ENCODE assay signal across 23 mouse cellular contexts in the genomic region with DNA sequence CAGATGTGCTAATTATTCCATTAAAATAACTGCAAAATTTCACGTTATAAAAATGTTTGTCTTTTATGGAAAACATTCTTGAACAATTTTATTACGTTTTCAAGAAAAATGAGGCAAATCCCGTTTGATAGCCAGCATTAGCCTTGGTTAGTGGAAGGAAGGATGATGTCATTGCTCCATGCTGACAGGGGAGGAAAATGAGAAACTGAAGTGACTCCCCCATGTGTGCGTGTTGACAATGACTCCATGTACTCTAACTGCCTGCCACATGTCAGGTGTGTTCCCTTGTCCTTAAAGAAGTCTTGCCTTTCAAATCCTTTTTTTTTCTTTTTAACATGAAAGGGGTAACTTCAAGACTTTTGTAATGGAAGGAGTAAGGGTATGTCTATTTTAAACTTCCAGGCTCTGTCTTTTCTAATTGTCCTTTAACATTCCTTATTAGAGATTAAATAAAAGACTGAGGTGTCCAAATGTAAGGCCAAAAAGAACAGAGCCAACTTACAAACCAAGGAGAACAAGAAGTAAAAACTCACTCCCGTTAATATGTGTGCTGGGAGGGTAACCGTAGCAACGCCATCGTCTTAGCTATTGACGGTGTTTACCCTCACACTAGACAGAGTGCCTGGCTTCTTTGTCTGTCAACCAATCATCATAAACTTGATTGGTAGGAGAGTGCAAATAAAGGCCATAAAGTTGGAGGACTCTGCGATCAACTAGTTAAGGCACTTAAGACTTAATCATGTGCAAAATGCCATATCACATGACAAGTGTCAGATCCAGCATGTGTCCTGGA.
DNase-seq lines count a peak whose midpoint lies in the region; ATAC-seq and TF ChIP-seq lines count a peak whose summit lies in the region.
"Had no signal": no experiment of that assay in that cellular context is flagged by ENCODE, and none has a peak within 500 bp of the region (broad histone marks: within the 10 kb centered on the region; RNA-seq: fewer than 3 reads in every experiment).

No protein-coding gene starts in this region.

- intact Hi-C loops in heart, postnatal 10 days (cut with DNase I): no loop called here

- 74% methylated on average over 10 of the region's 10 CpGs for WGBS in heart, embryonic 11.5 days (ENCODE audit: insufficient replicate concordance)
- WGBS in intestine, embryonic 14.5 days: 62% methylated on average over 10 of the region's 10 CpGs
- 44% methylated on average over 10 of the region's 10 CpGs for WGBS in intestine, postnatal 0 days

- H3K27me3 ChIP-seq in heart, embryonic 11.5 days (ENCODE audit: control insufficient read depth, insufficient read depth, low read length): no peaks in the 10 kb centered on the region
- H3K27me3 ChIP-seq in intestine, embryonic 14.5 days (replicated peaks; ENCODE audit: control insufficient read depth, insufficient read depth, low read length): no peaks in the 10 kb centered on the region
- no peaks in the 10 kb centered on the region for H3K27me3 ChIP-seq in intestine, postnatal 0 days (replicated peaks; ENCODE audit: control insufficient read depth, insufficient read depth, low read length)
- H3K27me3 ChIP-seq: embryonic facial prominence, embryonic 15.5 days; hindbrain, embryonic 12.5 days; limb, embryonic 12.5 days; liver, embryonic 13.5 days; midbrain, embryonic 12.5 days had no signal

- no peak overlapping the region for H3K9ac ChIP-seq in heart, embryonic 11.5 days (ENCODE audit: low read depth, low read length)
- no peak overlapping the region for H3K9ac ChIP-seq in intestine, embryonic 14.5 days (ENCODE audit: low read length)
- H3K9ac ChIP-seq in intestine, postnatal 0 days (ENCODE audit: low read depth, low read length): no peak overlapping the region
- H3K9ac ChIP-seq: embryonic facial prominence, embryonic 15.5 days; hindbrain, embryonic 12.5 days; limb, embryonic 12.5 days; liver, embryonic 13.5 days; lung, embryonic 14.5 days; midbrain, embryonic 12.5 days had no signal

- no peak overlapping the region; the same call in 1 of the 2 replicates for H3K4me2 ChIP-seq in heart, embryonic 11.5 days
- no peak overlapping the region for H3K4me2 ChIP-seq in intestine, embryonic 14.5 days (ENCODE audit: low read length)
- no peak overlapping the region for H3K4me2 ChIP-seq in intestine, postnatal 0 days (replicated peaks; ENCODE audit: low read depth)
- H3K4me2 ChIP-seq: embryonic facial prominence, embryonic 15.5 days; hindbrain, embryonic 12.5 days; limb, embryonic 12.5 days; liver, embryonic 13.5 days; lung, embryonic 14.5 days; midbrain, embryonic 12.5 days had no signal

- ATAC-seq in heart, embryonic 11.5 days (replicated peaks; ENCODE audit: insufficient number of reproducible peaks, low FRiP score, low TSS enrichment): no peak
- 0 out of 2 replicates have a peak, but pooled peaks have one; percentile 29 for ATAC-seq in intestine, embryonic 14.5 days (replicated peaks; ENCODE audit: low FRiP score, low TSS enrichment, low read depth)
- ATAC-seq in intestine, postnatal 0 days: no peak

- no peak for DNase-seq in heart, postnatal 10 days
- no peak for DNase-seq in intestine, embryonic 14.5 days (ENCODE audit: low spot score)
- DNase-seq in 416B (ENCODE audit: low read depth): peak; percentile 33
- DNase-seq in R1 (ENCODE audit: low read depth, low spot score): peak; percentile 34
- DNase-seq in layer of hippocampus, postnatal 14 days (ENCODE audit: low spot score in 2 of 2): no peak
- DNase-seq: adrenal gland, postnatal 10 days; cerebellum, adult 11 months; cerebellum, postnatal 10 days; gastrocnemius, postnatal 36 days; kidney, adult 8-10 months; kidney, postnatal 25 days; layer of hippocampus, adult 9-11 months; liver, embryonic 13.5 days; lung, postnatal 36 days; right cerebral cortex, postnatal 14 days had no signal

- H3K36me3 ChIP-seq in heart, embryonic 11.5 days (ENCODE audit: control insufficient read depth, insufficient read depth, low read length): no peaks in the 10 kb centered on the region
- H3K36me3 ChIP-seq in intestine, embryonic 14.5 days (ENCODE audit: control insufficient read depth, insufficient read depth, low read length): no peaks in the 10 kb centered on the region
- no peaks in the 10 kb centered on the region for H3K36me3 ChIP-seq in intestine, postnatal 0 days (ENCODE audit: control insufficient read depth, insufficient read depth)
- H3K36me3 ChIP-seq: embryonic facial prominence, embryonic 15.5 days; hindbrain, embryonic 12.5 days; limb, embryonic 12.5 days; liver, embryonic 13.5 days; midbrain, embryonic 12.5 days had no signal

- no peaks in the 10 kb centered on the region for H3K9me3 ChIP-seq in heart, embryonic 11.5 days (replicated peaks; ENCODE audit: control insufficient read depth, low read length)
- H3K9me3 ChIP-seq in intestine, embryonic 14.5 days (ENCODE audit: control insufficient read depth, low read length): no peaks in the 10 kb centered on the region
- H3K9me3 ChIP-seq in intestine, postnatal 0 days (ENCODE audit: control insufficient read depth): no peaks in the 10 kb centered on the region
- H3K9me3 ChIP-seq: embryonic facial prominence, embryonic 15.5 days; hindbrain, embryonic 12.5 days; limb, embryonic 12.5 days; liver, embryonic 13.5 days; midbrain, embryonic 12.5 days had no signal

- TF ChIP-seq CTCF in intestine, postnatal 0 days (IDR thresholded peaks at IDR 0.05; ENCODE audit: low read depth): no peak

- peaks cover 43% of the 10 kb centered on the region for H3K4me1 ChIP-seq in heart, embryonic 11.5 days (ENCODE audit: control insufficient read depth, insufficient read depth, low read length)
- peaks cover 18% of the 10 kb centered on the region for H3K4me1 ChIP-seq in intestine, embryonic 14.5 days (replicated peaks; ENCODE audit: control insufficient read depth, insufficient read depth, low read length)
- no peaks in the 10 kb centered on the region for H3K4me1 ChIP-seq in intestine, postnatal 0 days (replicated peaks; ENCODE audit: control insufficient read depth, insufficient read depth, low read length)

- H3K4me3 ChIP-seq in heart, embryonic 11.5 days (ENCODE audit: low read depth, low read length): no peak overlapping the region
- no peak overlapping the region for H3K4me3 ChIP-seq in intestine, embryonic 14.5 days (ENCODE audit: low read depth, low read length)
- no peak overlapping the region for H3K4me3 ChIP-seq in intestine, postnatal 0 days (ENCODE audit: low read depth, low read length)
- H3K4me3 ChIP-seq: embryonic facial prominence, embryonic 15.5 days; hindbrain, embryonic 12.5 days; limb, embryonic 12.5 days; liver, embryonic 13.5 days; midbrain, embryonic 12.5 days; myocyte had no signal

- H3K27ac ChIP-seq in heart, embryonic 11.5 days (ENCODE audit: low read depth, low read length): peak overlapping the region; percentile 81
- peak overlapping the region; percentile 80; the same call in 1 of the 2 replicates for H3K27ac ChIP-seq in intestine, embryonic 14.5 days (ENCODE audit: low read depth)
- no peak overlapping the region for H3K27ac ChIP-seq in intestine, postnatal 0 days (ENCODE audit: low read depth, low read length)
- H3K27ac ChIP-seq: embryonic facial prominence, embryonic 15.5 days; hindbrain, embryonic 12.5 days; limb, embryonic 12.5 days; liver, embryonic 13.5 days; midbrain, embryonic 12.5 days had no signal

Comparison
In these comparisons a context has a peak if more than half of its experiments do, and no peak if none do; other contexts are left out.
1. DNase-seq: peak in 416B (single experiment) and R1 (single experiment); none in heart, postnatal 10 days (0 of 2), intestine, embryonic 14.5 days (single experiment) and layer of hippocampus, postnatal 14 days (0 of 2).